Mouse (Mus musculus): Measurements from ENCODE around the gene Setd5.

GRCm38 (mm10) chr6:113179195-113179733, 102.1 kb downstream of the Setd5 start:
- no peak for TF ChIP-seq GATA1 (IDR thresholded peaks at IDR 0.05; ENCODE audit: low read length)
- no peak for TF ChIP-seq TAL1 (IDR thresholded peaks at IDR 0.05; ENCODE audit: low read length)
